Mouse (Mus musculus) liver, postnatal 0 days (tissue): ENCODE data around the gene Comp.

Source experiments
- CTCF ChIP-seq: sonication (generic); IDR thresholded peaks from 2 replicates; pipeline ENCODE4 v1.5.1; 2016; ENCODE audit warnings: antibody characterized with exemption, low read depth
- EP300 ChIP-seq: IDR thresholded peaks from 2 replicates; pipeline ENCODE4 v1.6.1; 2016; ENCODE audit warnings: antibody characterized with exemption, low read depth, mild to moderate bottlenecking

DNA sequence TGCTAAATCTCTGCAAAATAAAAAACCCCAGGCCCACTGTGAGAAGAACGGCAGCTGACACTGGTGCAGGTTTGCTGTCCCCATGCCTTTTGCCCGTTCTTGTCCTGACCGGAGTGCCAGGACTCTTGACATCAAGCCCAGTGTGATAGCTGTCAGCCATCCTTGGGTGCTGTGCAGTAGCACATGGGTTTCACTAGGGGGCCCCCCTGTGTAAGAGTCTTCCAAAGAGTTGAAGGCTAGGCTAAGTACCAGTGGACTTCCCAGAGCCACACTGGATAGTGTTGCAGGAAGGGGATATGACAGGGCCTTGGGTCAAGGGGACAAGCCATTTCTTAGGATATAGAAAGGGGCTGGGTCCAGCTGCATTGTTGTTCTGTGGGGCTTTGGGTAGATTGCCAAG lies 9.9 kb downstream of the Comp start:
- TF ChIP-seq CTCF (peak; percentile 92), EP300 (no peak)
